Mouse (Mus musculus) C2C12 (cell line): ENCODE measurements around the gene Atp11a.

Source experiments
- CEBPB ChIP-seq: IDR thresholded peaks from one replicate; pipeline ENCODE4 v1.6.1; 2011; ENCODE audit warnings: low read depth, mild to moderate bottlenecking, control low read depth, moderate library complexity
- CTCF ChIP-seq: IDR thresholded peaks from one replicate; pipeline ENCODE4 v1.5.1; 2011; ENCODE audit not compliant: control insufficient read depth, insufficient read depth, insufficient read length
- MYOG ChIP-seq: IDR thresholded peaks from one replicate; pipeline ENCODE4 v1.6.1; 2011; ENCODE audit not compliant: control insufficient read depth, insufficient read length; ENCODE audit errors: extremely low read depth

DNA sequence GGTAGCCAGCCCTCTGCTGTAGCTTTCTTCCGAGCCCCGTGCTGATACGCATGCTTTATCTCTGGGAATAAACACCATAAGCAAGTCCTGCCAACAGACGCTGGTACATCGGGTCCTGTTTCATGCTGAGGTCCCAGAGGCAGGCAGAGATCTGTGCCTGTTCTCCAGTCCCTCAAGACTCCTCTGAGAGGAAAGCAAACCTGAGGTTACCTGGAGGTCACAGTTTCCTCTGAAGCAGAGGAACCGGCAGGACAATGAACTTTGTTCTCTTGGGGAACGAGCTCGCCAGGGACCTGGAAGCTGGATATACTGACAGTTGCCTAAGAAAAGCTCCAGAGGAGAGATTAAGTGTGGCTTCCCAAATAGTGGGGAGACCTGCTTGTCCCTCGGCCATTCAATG, 141.0 kb downstream of the Atp11a start:
- TF ChIP-seq CTCF (no peak), CEBPB (no peak), MYOG (no peak)
